23 mouse cellular contexts compared by ENCODE assay signal in the genomic region with DNA sequence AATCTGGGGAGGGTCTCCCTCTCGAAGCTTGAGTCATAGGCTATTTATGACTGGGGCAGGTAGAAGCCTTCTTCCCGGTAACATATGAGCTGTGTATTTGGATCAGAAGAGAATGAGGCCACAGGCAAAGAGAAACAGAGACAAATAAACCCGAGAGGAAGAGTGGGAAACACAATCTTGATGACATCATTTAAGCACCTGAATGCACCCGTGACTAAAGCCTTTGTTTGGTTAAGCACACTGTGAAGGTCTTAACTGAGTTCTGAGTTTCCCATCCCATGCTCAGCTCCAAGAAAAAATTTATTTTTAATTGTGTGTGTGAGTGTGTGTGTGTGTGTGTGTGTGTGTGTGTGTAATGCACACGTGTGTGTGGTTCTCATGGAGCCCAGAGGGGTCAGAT. TPM values are rescaled to one million over a fixed set of nuclear protein-coding genes. Genes with fewer than 3 reads are reported as not detected.
A peak's percentile ranks its signal among the peaks of the same experiment; 100 is the strongest.
DNase-seq lines count a peak whose midpoint lies in the region; ATAC-seq and TF ChIP-seq lines count a peak whose summit lies in the region.
"Had no signal": no experiment of that assay in that cellular context is flagged by ENCODE, and none has a peak within 500 bp of the region (broad histone marks: within the 10 kb centered on the region; RNA-seq: fewer than 3 reads in every experiment).

No protein-coding gene starts in this region.

- no peak overlapping the region for H3K9ac ChIP-seq in embryonic facial prominence, embryonic 14.5 days (ENCODE audit: low read depth, low read length)
- no peak overlapping the region for H3K9ac ChIP-seq in midbrain, embryonic 11.5 days (ENCODE audit: low read length)
- H3K9ac ChIP-seq in midbrain, embryonic 14.5 days (replicated peaks; ENCODE audit: low read length) = no peak overlapping the region
- no peak overlapping the region for H3K9ac ChIP-seq in heart, embryonic 11.5 days (ENCODE audit: low read depth, low read length)
- H3K9ac ChIP-seq: embryonic facial prominence, embryonic 13.5 days; forebrain, embryonic 12.5 days; hindbrain, embryonic 12.5 days; hindbrain, embryonic 15.5 days had no signal

- no peaks in the 10 kb centered on the region for H3K27me3 ChIP-seq in embryonic facial prominence, embryonic 14.5 days (replicated peaks; ENCODE audit: control insufficient read depth, insufficient read depth, low read length)
- no peaks in the 10 kb centered on the region for H3K27me3 ChIP-seq in embryonic facial prominence, embryonic 10.5 days (replicated peaks; ENCODE audit: low read depth, poor library complexity, severe bottlenecking)
- H3K27me3 ChIP-seq in midbrain, embryonic 11.5 days (ENCODE audit: control insufficient read depth, insufficient read depth, low read length) = no peaks in the 10 kb centered on the region
- no peaks in the 10 kb centered on the region for H3K27me3 ChIP-seq in midbrain, embryonic 14.5 days (ENCODE audit: control insufficient read depth, insufficient read depth, low read length)
- H3K27me3 ChIP-seq in E14TG2a.4 (ENCODE audit: insufficient read depth, low read length) (no peaks in the 10 kb centered on the region), Patski (no peaks in the 10 kb centered on the region)
- no peaks in the 10 kb centered on the region for H3K27me3 ChIP-seq in heart, embryonic 11.5 days (ENCODE audit: control insufficient read depth, insufficient read depth, low read length)
- H3K27me3 ChIP-seq: embryonic facial prominence, embryonic 13.5 days; forebrain, embryonic 12.5 days; hindbrain, embryonic 12.5 days; hindbrain, embryonic 15.5 days had no signal

- POLR2A ChIA-PET in Patski (lab: Charles Lee) = interaction anchor here (1.0 to 1.3 kb wide), 3 partner anchors 42 to 76 kb away, joined by 3 read pairs; no protein-coding TSS in a partner anchor

- no peaks in the 10 kb centered on the region for H3K9me3 ChIP-seq in embryonic facial prominence, embryonic 14.5 days (ENCODE audit: control insufficient read depth, low read length)
- 0 out of 2 replicates have a peak, but pooled peaks cover 1% of the 10 kb centered on the region for H3K9me3 ChIP-seq in embryonic facial prominence, embryonic 10.5 days
- no peaks in the 10 kb centered on the region for H3K9me3 ChIP-seq in midbrain, embryonic 11.5 days (ENCODE audit: control insufficient read depth, low read length)
- H3K9me3 ChIP-seq in midbrain, embryonic 14.5 days (ENCODE audit: control insufficient read depth, low read length) = no peaks in the 10 kb centered on the region
- H3K9me3 ChIP-seq in E14TG2a.4 (ENCODE audit: low read length) = no peaks in the 10 kb centered on the region
- H3K9me3 ChIP-seq in heart, embryonic 11.5 days (replicated peaks; ENCODE audit: control insufficient read depth, low read length) = no peaks in the 10 kb centered on the region
- H3K9me3 ChIP-seq: embryonic facial prominence, embryonic 13.5 days; forebrain, embryonic 12.5 days; heart, embryonic 10.5 days; hindbrain, embryonic 12.5 days; hindbrain, embryonic 15.5 days had no signal

- DNase-seq in embryonic facial prominence, embryonic 14.5 days (ENCODE audit: low spot score) = peak; percentile 26
- DNase-seq in embryonic facial prominence, embryonic 10.5 days (ENCODE audit: low spot score) = no peak
- peak; percentile 51 for DNase-seq in midbrain, embryonic 11.5 days (ENCODE audit: low spot score, missing footprints)
- DNase-seq in midbrain, embryonic 14.5 days = no peak
- DNase-seq in Patski (ENCODE audit: low read depth, low spot score) = peak; percentile 71
- DNase-seq in kidney, postnatal 14 days = no peak
- DNase-seq: adrenal gland, adult 2 months; adrenal gland, postnatal 14 days; cerebellum, adult 11 months; cerebellum, adult 2 months; cerebellum, adult 9-11 months; cerebellum, postnatal 25 days; gastrocnemius, postnatal 10 days; gastrocnemius, postnatal 36 days; heart, adult 2 months had no signal

- CTCF ChIA-PET in Patski (lab: Charles Lee) = interaction anchor here (0.9 to 1.3 kb wide), 4 partner anchors 17 to 172 kb away, joined by 3 to 4 read pairs (median 3); no protein-coding TSS in a partner anchor

- in situ Hi-C loops in Patski (cut with MboI; ENCODE audit: low pct_unique_long_range_greater_than_20kb) = no loop called here

- no peak overlapping the region for H3K4me2 ChIP-seq in embryonic facial prominence, embryonic 14.5 days (ENCODE audit: low read depth, low read length)
- H3K4me2 ChIP-seq in midbrain, embryonic 11.5 days = no peak overlapping the region
- no peak overlapping the region for H3K4me2 ChIP-seq in midbrain, embryonic 14.5 days (ENCODE audit: low read length)
- no peak overlapping the region for H3K4me2 ChIP-seq in heart, embryonic 11.5 days
- H3K4me2 ChIP-seq: forebrain, embryonic 12.5 days; hindbrain, embryonic 12.5 days; hindbrain, embryonic 15.5 days had no signal

- WGBS in embryonic facial prominence, embryonic 14.5 days = 69% methylated on average over 5 of the region's 5 CpGs
- WGBS in embryonic facial prominence, embryonic 10.5 days = 72% methylated on average over 5 of the region's 5 CpGs
- WGBS in midbrain, embryonic 11.5 days = 69% methylated on average over 5 of the region's 5 CpGs
- WGBS in midbrain, embryonic 14.5 days = 58% methylated on average over 5 of the region's 5 CpGs
- WGBS in heart, embryonic 11.5 days (ENCODE audit: insufficient replicate concordance) = 61% methylated on average over 5 of the region's 5 CpGs

- no peak overlapping the region for H3K27ac ChIP-seq in embryonic facial prominence, embryonic 14.5 days (replicated peaks; ENCODE audit: low read depth, low read length)
- H3K27ac ChIP-seq in embryonic facial prominence, embryonic 10.5 days (replicated peaks) = no peak overlapping the region
- no peak overlapping the region for H3K27ac ChIP-seq in midbrain, embryonic 11.5 days (ENCODE audit: low read depth, low read length)
- H3K27ac ChIP-seq in midbrain, embryonic 14.5 days (replicated peaks; ENCODE audit: low read depth, low read length) = no peak overlapping the region
- H3K27ac ChIP-seq in heart, embryonic 11.5 days (ENCODE audit: low read depth, low read length) = no peak overlapping the region
- H3K27ac ChIP-seq: embryonic facial prominence, embryonic 13.5 days; forebrain, embryonic 12.5 days; heart, adult 2 months; heart, embryonic 10.5 days; hindbrain, embryonic 12.5 days; hindbrain, embryonic 15.5 days had no signal

- H3K4me3 ChIP-seq in embryonic facial prominence, embryonic 14.5 days (ENCODE audit: low read depth, low read length) = no peak overlapping the region
- H3K4me3 ChIP-seq in embryonic facial prominence, embryonic 10.5 days = no peak overlapping the region
- no peak overlapping the region for H3K4me3 ChIP-seq in midbrain, embryonic 11.5 days (ENCODE audit: low read depth, low read length)
- H3K4me3 ChIP-seq in midbrain, embryonic 14.5 days (replicated peaks; ENCODE audit: low read depth, low read length) = no peak overlapping the region
- H3K4me3 ChIP-seq in E14TG2a.4 (replicated peaks; ENCODE audit: low read length) = peak overlapping the region; percentile 78
- no peak overlapping the region for H3K4me3 ChIP-seq in heart, embryonic 11.5 days (ENCODE audit: low read depth, low read length)
- H3K4me3 ChIP-seq: embryonic facial prominence, embryonic 13.5 days; forebrain, embryonic 12.5 days; heart, adult 2 months; heart, embryonic 10.5 days; hindbrain, embryonic 12.5 days; hindbrain, embryonic 15.5 days had no signal

- TF ChIP-seq CTCF in E14TG2a.4 (conservative IDR thresholded peaks at IDR 0.05; ENCODE audit: low read length) (no peak), Patski (IDR thresholded peaks at IDR 0.05) (no peak)

- 0 out of 2 replicates have a peak, but pooled peaks cover 4% of the 10 kb centered on the region for H3K4me1 ChIP-seq in embryonic facial prominence, embryonic 14.5 days (ENCODE audit: control insufficient read depth, insufficient read depth, low read length)
- H3K4me1 ChIP-seq in embryonic facial prominence, embryonic 10.5 days = peaks cover 10% of the 10 kb centered on the region
- H3K4me1 ChIP-seq in midbrain, embryonic 11.5 days (ENCODE audit: control insufficient read depth, insufficient read depth, low read length) = peaks cover 12% of the 10 kb centered on the region
- no peaks in the 10 kb centered on the region for H3K4me1 ChIP-seq in midbrain, embryonic 14.5 days (ENCODE audit: control insufficient read depth, insufficient read depth, low read length)
- H3K4me1 ChIP-seq in E14TG2a.4 (replicated peaks; ENCODE audit: low read depth, low read length) = peaks cover 73% of the 10 kb centered on the region
- no peaks in the 10 kb centered on the region for H3K4me1 ChIP-seq in heart, embryonic 11.5 days (ENCODE audit: control insufficient read depth, insufficient read depth, low read length)
- H3K4me1 ChIP-seq: heart, embryonic 10.5 days; hindbrain, embryonic 15.5 days had no signal

- H3K36me3 ChIP-seq in embryonic facial prominence, embryonic 14.5 days (ENCODE audit: control insufficient read depth, insufficient read depth, low read length) = no peaks in the 10 kb centered on the region
- H3K36me3 ChIP-seq in embryonic facial prominence, embryonic 10.5 days (replicated peaks) = no peaks in the 10 kb centered on the region
- H3K36me3 ChIP-seq in midbrain, embryonic 11.5 days (ENCODE audit: control insufficient read depth, insufficient read depth, low read length) = no peaks in the 10 kb centered on the region
- H3K36me3 ChIP-seq in midbrain, embryonic 14.5 days (ENCODE audit: control insufficient read depth, insufficient read depth, low read length) = no peaks in the 10 kb centered on the region
- H3K36me3 ChIP-seq in E14TG2a.4 (ENCODE audit: insufficient read depth, low read length) = peaks cover 16% of the 10 kb centered on the region; the same call in 1 of the 2 replicates
- no peaks in the 10 kb centered on the region for H3K36me3 ChIP-seq in heart, embryonic 11.5 days (ENCODE audit: control insufficient read depth, insufficient read depth, low read length)
- H3K36me3 ChIP-seq: embryonic facial prominence, embryonic 13.5 days; forebrain, embryonic 12.5 days; heart, embryonic 10.5 days; hindbrain, embryonic 12.5 days; hindbrain, embryonic 15.5 days had no signal

- ATAC-seq in embryonic facial prominence, embryonic 14.5 days (ENCODE audit: low read depth) = peak; percentile 56
- ATAC-seq in midbrain, embryonic 11.5 days (ENCODE audit: low FRiP score) = no peak
- ATAC-seq in midbrain, embryonic 14.5 days (ENCODE audit: low FRiP score, low TSS enrichment) = no peak
- ATAC-seq in Patski = peak; percentile 84
- no peak for ATAC-seq in heart, embryonic 11.5 days (replicated peaks; ENCODE audit: insufficient number of reproducible peaks, low FRiP score, low TSS enrichment)
- ATAC-seq: forebrain, embryonic 16.5 days had no signal

RNA-seq across cellular contexts. Expression of gene Tgif1, which starts 39.8 kb away (rescaled TPM):
- polyA plus RNA-seq in embryonic facial prominence, embryonic 14.5 days (2014; fragmentation: Nextera tagmentation; extraction: Ambion mirVana) = 47.2 and 50.1 TPM in 2 replicates
- polyA plus RNA-seq in embryonic facial prominence, embryonic 10.5 days (2016; fragmentation: Nextera tagmentation; extraction: Ambion mirVana) = 110 and 112 TPM in 2 replicates
- 53.0 and 58.4 TPM in 2 replicates for polyA plus RNA-seq in midbrain, embryonic 11.5 days (2014; fragmentation: Nextera tagmentation; extraction: Ambion mirVana)
- polyA plus RNA-seq in midbrain, embryonic 14.5 days (2014; fragmentation: Nextera tagmentation; extraction: Ambion mirVana) = 9.8 and 16.5 TPM in 2 replicates
- polyA plus RNA-seq in Patski (2021) = 213 TPM
- 27.1 and 31.5 TPM in 2 replicates for polyA plus RNA-seq in heart, embryonic 11.5 days (2014; fragmentation: Nextera tagmentation; extraction: Ambion mirVana)

Comparison
In these comparisons a context has a peak if more than half of its experiments do, and no peak if none do; other contexts are left out.
1. DNase-seq: peak in embryonic facial prominence, embryonic 14.5 days (single experiment), midbrain, embryonic 11.5 days (single experiment) and Patski (single experiment); none in embryonic facial prominence, embryonic 10.5 days (single experiment), midbrain, embryonic 14.5 days (single experiment) and kidney, postnatal 14 days (single experiment).
2. ATAC-seq: peak in embryonic facial prominence, embryonic 14.5 days (single experiment) and Patski (single experiment); none in midbrain, embryonic 11.5 days (single experiment), midbrain, embryonic 14.5 days (single experiment) and heart, embryonic 11.5 days (single experiment).